22 mouse cellular contexts compared by ENCODE assay signal in the genomic region with DNA sequence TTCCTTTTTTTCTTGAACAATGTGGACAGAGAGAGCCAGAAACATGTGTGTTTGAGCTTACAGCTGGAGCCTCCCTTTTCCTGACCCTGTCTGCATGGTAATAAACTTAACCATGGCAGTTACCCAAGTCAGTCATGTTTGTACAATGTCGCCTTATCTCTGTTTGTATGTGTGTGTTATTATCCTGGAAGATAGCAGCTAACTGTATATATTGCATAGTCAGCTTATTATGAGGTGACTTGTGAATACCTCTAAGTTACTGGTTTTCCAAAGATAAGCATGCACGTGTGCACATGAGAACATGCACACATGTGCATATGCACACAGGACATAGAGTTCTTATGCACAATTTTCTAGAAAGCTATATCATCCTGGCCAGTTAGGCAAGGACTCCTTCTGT. TPM values are rescaled to one million over a fixed set of nuclear protein-coding genes. Genes with fewer than 3 reads are reported as not detected.
"Had no signal": no experiment of that assay in that cellular context is flagged by ENCODE, and none has a peak within 500 bp of the region (broad histone marks: within the 10 kb centered on the region; RNA-seq: fewer than 3 reads in every experiment).

No protein-coding gene starts in this region.

- H3K27me3 ChIP-seq: limb, embryonic 12.5 days; limb, embryonic 15.5 days; midbrain, embryonic 15.5 days; stomach, embryonic 15.5 days had no signal

- H3K27ac ChIP-seq: left cerebral cortex, adult 2 months; limb, embryonic 12.5 days; limb, embryonic 15.5 days; liver, embryonic 13.5 days; midbrain, embryonic 12.5 days; midbrain, embryonic 15.5 days; neural tube, embryonic 12.5 days; neural tube, embryonic 15.5 days; stomach, embryonic 15.5 days had no signal

- H3K4me2 ChIP-seq: limb, embryonic 12.5 days; limb, embryonic 15.5 days; liver, embryonic 13.5 days; midbrain, embryonic 12.5 days; midbrain, embryonic 15.5 days; neural tube, embryonic 12.5 days; neural tube, embryonic 15.5 days; stomach, embryonic 15.5 days had no signal

- H3K4me3 ChIP-seq: left cerebral cortex, adult 2 months; limb, embryonic 12.5 days; limb, embryonic 15.5 days; liver, embryonic 13.5 days; midbrain, embryonic 12.5 days; midbrain, embryonic 15.5 days; neural tube, embryonic 12.5 days; neural tube, embryonic 15.5 days; stomach, embryonic 15.5 days had no signal

- H3K4me1 ChIP-seq: limb, embryonic 15.5 days; midbrain, embryonic 15.5 days; neural tube, embryonic 12.5 days; neural tube, embryonic 15.5 days; stomach, embryonic 15.5 days had no signal

- H3K9ac ChIP-seq: limb, embryonic 12.5 days; limb, embryonic 15.5 days; liver, embryonic 13.5 days; midbrain, embryonic 12.5 days; midbrain, embryonic 15.5 days; neural tube, embryonic 12.5 days; neural tube, embryonic 15.5 days; stomach, embryonic 15.5 days had no signal

- DNase-seq: kidney, adult 18-20 months; kidney, adult 9 months; kidney, postnatal 36 days; layer of hippocampus, postnatal 36 days; liver, embryonic 13.5 days; lung, adult 18-20 months; lung, postnatal 10 days; right cerebral cortex, adult 18-20 months; right cerebral cortex, postnatal 14 days; right cerebral cortex, postnatal 4 days; thymus, adult 18-20 months; thymus, postnatal 36 days had no signal

- H3K36me3 ChIP-seq: limb, embryonic 12.5 days; limb, embryonic 15.5 days; liver, embryonic 13.5 days; midbrain, embryonic 12.5 days; midbrain, embryonic 15.5 days; neural tube, embryonic 12.5 days; neural tube, embryonic 15.5 days; stomach, embryonic 15.5 days had no signal

- H3K9me3 ChIP-seq: limb, embryonic 12.5 days; limb, embryonic 15.5 days; liver, embryonic 13.5 days; midbrain, embryonic 12.5 days; midbrain, embryonic 15.5 days; neural tube, embryonic 12.5 days; neural tube, embryonic 15.5 days; stomach, embryonic 15.5 days had no signal

- ATAC-seq: midbrain, embryonic 15.5 days had no signal

RNA-seq across cellular contexts. Expression of gene Lhx2, which starts 38.1 kb away (rescaled TPM):
- polyA plus RNA-seq: intestine, embryonic 14.5 days; urinary bladder, adult 2 months had no signal
